Mouse (Mus musculus) limb, embryonic 11.5 days (tissue): ENCODE measurements around the gene Plin4. TPM values are rescaled to one million over a fixed set of nuclear protein-coding genes. Genes with fewer than 3 reads are reported as not detected.
"Not testable (repeated sequence)": the region's sequence is repeated elsewhere in the genome, so short reads cannot be mapped to it uniquely, and the experiment has no call there.

Source experiments
- ATAC-seq: fragments of 200-750 bp; cut with Nextera tagmentation; 2 replicates; pipeline ENCODE4 v1.8.0; 2017; ENCODE audit warnings: low read depth; ENCODE audit not compliant: insufficient number of reproducible peaks, low FRiP score, low TSS enrichment
- DNase-seq: peaks from one replicate; pipeline ENCODE4 v3.0.0-alpha.2; 2015; ENCODE audit warnings: low spot score
- H3K27ac ChIP-seq: fragments of 300-500 bp; sonication (generic); replicated peaks from 2 replicates; pipeline ENCODE4 v1.5.1; 2014; ENCODE audit warnings: low read depth, mild to moderate bottlenecking, low read length
- H3K27me3 ChIP-seq: fragments of 300-500 bp; sonication (generic); 2 replicates; pipeline ENCODE4 v1.6.1; 2014; ENCODE audit warnings: mild to moderate bottlenecking, low read length, mixed read lengths; ENCODE audit not compliant: control insufficient read depth, insufficient read depth
- H3K36me3 ChIP-seq: fragments of 300-500 bp; sonication (generic); 2 replicates; pipeline ENCODE4 v1.6.1; 2014; ENCODE audit warnings: mild to moderate bottlenecking, low read length, moderate library complexity, mixed read lengths; ENCODE audit not compliant: control insufficient read depth, insufficient read depth
- H3K4me1 ChIP-seq: fragments of 300-500 bp; sonication (generic); 2 replicates; pipeline ENCODE4 v1.6.1; 2014; ENCODE audit warnings: low read length, mixed read lengths; ENCODE audit not compliant: control insufficient read depth, insufficient read depth
- H3K4me2 ChIP-seq: fragments of 300-500 bp; sonication (generic); 2 replicates; pipeline ENCODE4 v1.6.1; 2014; ENCODE audit warnings: low read depth, mild to moderate bottlenecking, moderate library complexity; ENCODE audit not compliant: severe bottlenecking
- H3K4me3 ChIP-seq: fragments of 300-500 bp; sonication (generic); 2 replicates; pipeline ENCODE4 v1.5.1; 2014; ENCODE audit warnings: low read depth, low read length
- H3K9ac ChIP-seq: fragments of 300-500 bp; sonication (generic); 2 replicates; pipeline ENCODE4 v1.6.1; 2014; ENCODE audit warnings: mild to moderate bottlenecking, low read length
- H3K9me3 ChIP-seq: fragments of 300-500 bp; sonication (generic); 2 replicates; pipeline ENCODE4 v1.6.1; 2016; ENCODE audit warnings: low read length; ENCODE audit not compliant: control insufficient read depth
- WGBS: fragments of 180-500 bp; shearing (Covaris S2); extraction: QIAGEN DNeasy Blood & Tissue Kit; methylation state at CpG from one replicate; pipeline ENCODE4 v1.1.7; 2014; 5-methylcytosine and 5-hydroxymethylcytosine counted together
- polyA plus RNA-seq: library from polyadenylated mRNA; unstranded; fragments of >200 nt; fragmentation: Nextera tagmentation; extraction: Ambion mirVana; gene quantifications from 2 replicates; pipeline ENCODE4 v1.2.1, GENCODE M21; 2014

Gene Plin4
- polyA plus RNA-seq, 1 experiment from 2014 or later, result 0.09 TPM

GRCm38 (mm10) chr17:56080781-56081585 is 28.6 kb downstream of the Plin4 start:
- H3K9me3 ChIP-seq, result no peaks in the 10 kb centered on the region
- peak overlapping the region; percentile 80 for H3K4me3 ChIP-seq
- no peaks in the 10 kb centered on the region for H3K27me3 ChIP-seq
- peak; percentile 81 for DNase-seq
- H3K36me3 ChIP-seq, result peaks cover 4% of the 10 kb centered on the region; the same call in 1 of the 2 replicates
- peak; percentile 18; the same call in 1 of the 2 replicates for ATAC-seq
- WGBS, result 9% methylated on average over 8 of the region's 8 CpGs
- peak overlapping the region; percentile 99 for H3K4me2 ChIP-seq
- H3K9ac ChIP-seq, result peak overlapping the region; percentile 67
- H3K4me1 ChIP-seq, result peaks cover 11% of the 10 kb centered on the region
- 0 out of 2 replicates have a peak overlapping the region, but pooled peaks have one; percentile 10 for H3K27ac ChIP-seq

- WGBS, result 2% methylated on average over 11 of the region's 11 CpGs
- Histone ChIP-seq H3K4me3 (peak overlapping the region; percentile 80), H3K27me3 (no peaks in the 10 kb centered on the region), H3K9me3 (no peaks in the 10 kb centered on the region), H3K36me3 (peaks cover 4% of the 10 kb centered on the region; the same call in 1 of the 2 replicates), H3K4me1 (peaks cover 11% of the 10 kb centered on the region), H3K27ac (0 out of 2 replicates have a peak overlapping the region, but pooled peaks have one; percentile 12), H3K4me2 (peak overlapping the region; percentile 99), H3K9ac (peak overlapping the region; percentile 67)
- ATAC-seq (no peak), DNase-seq (no peak)
These were observed 29.7 kb downstream of the Plin4 start for GRCm38 (mm10) chr17:56079921-56080320.

GRCm38 (mm10) chr17:56078880-56079795 is 30.5 kb downstream of the Plin4 start, which contains the start of gene Hdgfl2:
Gene Hdgfl2, plus strand, starts transcription at chr17:56079634.
- WGBS, result under 1% methylated on average over 61 of the region's 61 CpGs
- Histone ChIP-seq H3K9ac (peak within 1 kb of the TSS; percentile 67), H3K4me1 (peaks cover 11% of the 10 kb centered on the region), H3K4me2 (peak within 1 kb of the TSS; percentile 99), H3K27ac (0 out of 2 replicates have a peak within 1 kb of the TSS, but pooled peaks have one; percentile 12), H3K36me3 (peaks cover 3% of the 10 kb centered on the region; the same call in 1 of the 2 replicates), H3K27me3 (no peaks in the 10 kb centered on the region), H3K4me3 (peak within 1 kb of the TSS; percentile 80), H3K9me3 (no peaks in the 10 kb centered on the region)
- DNase-seq, result peak; percentile 99
- ATAC-seq, result peak; percentile 93

GRCm38 (mm10) chr17:56078361-56078760 is 31.2 kb downstream of the Plin4 start:
- Histone ChIP-seq H3K4me2 (peak overlapping the region; percentile 3), H3K4me1 (peaks cover 11% of the 10 kb centered on the region)
- not testable (repeated sequence) for H3K9ac ChIP-seq, H3K4me3 ChIP-seq, H3K27ac ChIP-seq, H3K9me3 ChIP-seq, H3K36me3 ChIP-seq, DNase-seq, H3K27me3 ChIP-seq, ATAC-seq
- 62% methylated on average over 9 of the region's 9 CpGs for WGBS

- DNase-seq (no peak), ATAC-seq (no peak)
- no peaks in the 10 kb centered on the region for H3K36me3 ChIP-seq
- 91% methylated on average over 5 of the region's 5 CpGs for WGBS
- H3K4me1 ChIP-seq, result peaks cover 13% of the 10 kb centered on the region
- no peak overlapping the region for H3K4me2 ChIP-seq
- H3K9ac ChIP-seq, result no peak overlapping the region
- no peaks in the 10 kb centered on the region for H3K9me3 ChIP-seq
- no peaks in the 10 kb centered on the region for H3K27me3 ChIP-seq
- no peak overlapping the region for H3K4me3 ChIP-seq
- H3K27ac ChIP-seq, result no peak overlapping the region
These were observed 32.1 kb downstream of the Plin4 start for GRCm38 (mm10) chr17:56077523-56077922.

GRCm38 (mm10) chr17:56074827-56075208 is 34.8 kb downstream of the Plin4 start, which contains the start of gene Ubxn6:
Gene Ubxn6, minus strand, starts transcription at chr17:56075028.
- peak within 1 kb of the TSS; percentile 70 for H3K9ac ChIP-seq
- no peaks in the 10 kb centered on the region for H3K9me3 ChIP-seq
- under 1% methylated on average over 35 of the region's 35 CpGs for WGBS
- H3K27me3 ChIP-seq, result no peaks in the 10 kb centered on the region
- H3K4me2 ChIP-seq, result peak within 1 kb of the TSS; percentile 39
- peak; percentile 95 for DNase-seq
- peak within 1 kb of the TSS; percentile 88 for H3K27ac ChIP-seq
- H3K4me3 ChIP-seq, result peak within 1 kb of the TSS; percentile 68
- peak; percentile 33; the same call in 1 of the 2 replicates for ATAC-seq
- H3K4me1 ChIP-seq, result 0 out of 2 replicates have a peak, but pooled peaks cover 2% of the 10 kb centered on the region
- peaks cover 6% of the 10 kb centered on the region; the same call in 1 of the 2 replicates for H3K36me3 ChIP-seq

GRCm38 (mm10) chr17:56074097-56074826 is 35.3 kb downstream of the Plin4 start:
- peak; percentile 18 for ATAC-seq
- Histone ChIP-seq H3K4me3 (peak overlapping the region; percentile 68), H3K9ac (peak overlapping the region; percentile 70), H3K4me2 (peak overlapping the region; percentile 39), H3K9me3 (no peaks in the 10 kb centered on the region), H3K27ac (peak overlapping the region; percentile 88), H3K27me3 (no peaks in the 10 kb centered on the region), H3K4me1 (0 out of 2 replicates have a peak, but pooled peaks cover 2% of the 10 kb centered on the region), H3K36me3 (peaks cover 12% of the 10 kb centered on the region; the same call in 1 of the 2 replicates)
- 11% methylated on average over 21 of the region's 22 CpGs for WGBS
- peak; percentile 87 for DNase-seq
